Mouse (Mus musculus): ENCODE measurements around the gene Spint3.

The Spint3 gene

GRCm38 (mm10) chr2:164549963-164550894 is 23.0 kb downstream of the Spint3 start:
- peak; percentile 41 for DNase-seq (ENCODE audit: low read depth, low spot score)

- no peak for DNase-seq (ENCODE audit: low read depth, low spot score)
These were observed 23.9 kb downstream of the Spint3 start for GRCm38 (mm10) chr2:164549338-164549737.

- DNase-seq (ENCODE audit: low read depth, low spot score) = no peak
These were observed 28.7 kb downstream of the Spint3 start for GRCm38 (mm10) chr2:164544454-164545097.

GRCm38 (mm10) chr2:164543745-164544144 is 29.5 kb downstream of the Spint3 start:
- DNase-seq (ENCODE audit: low read depth, low spot score) = no peak

- DNase-seq (ENCODE audit: low read depth, low spot score) = no peak
These were observed 30.7 kb downstream of the Spint3 start for GRCm38 (mm10) chr2:164542598-164542997.

- no peak for DNase-seq (ENCODE audit: low read depth, low spot score)
These were observed 31.1 kb downstream of the Spint3 start for GRCm38 (mm10) chr2:164542132-164542531.

- no peak for DNase-seq (ENCODE audit: low read depth, low spot score)
These were observed 32.4 kb downstream of the Spint3 start for GRCm38 (mm10) chr2:164540652-164541427.

GRCm38 (mm10) chr2:164537003-164537402 is 36.3 kb downstream of the Spint3 start:
- no peak for DNase-seq (ENCODE audit: low read depth, low spot score)

- DNase-seq (ENCODE audit: low read depth, low spot score) = no peak
These were observed 38.9 kb downstream of the Spint3 start for GRCm38 (mm10) chr2:164534315-164534714.

- peak; percentile 40 for DNase-seq (ENCODE audit: low read depth, low spot score)
These were observed 42.1 kb downstream of the Spint3 start for GRCm38 (mm10) chr2:164531169-164531568.

- DNase-seq (ENCODE audit: low read depth, low spot score) = no peak
These were observed 44.7 kb downstream of the Spint3 start for GRCm38 (mm10) chr2:164528557-164528956.

- DNase-seq (ENCODE audit: low read depth, low spot score) = no peak
These were observed 49.9 kb downstream of the Spint3 start for GRCm38 (mm10) chr2:164523301-164523773.

GRCm38 (mm10) chr2:164522280-164522679 is 51.0 kb downstream of the Spint3 start:
- DNase-seq (ENCODE audit: low read depth, low spot score) = no peak

- no peak for DNase-seq (ENCODE audit: low read depth, low spot score)
These were observed 51.4 kb downstream of the Spint3 start for GRCm38 (mm10) chr2:164521841-164522240.

- peak; percentile 59 for DNase-seq (ENCODE audit: low read depth, low spot score)
These were observed 52.5 kb downstream of the Spint3 start for GRCm38 (mm10) chr2:164520782-164521181.

Data from retina, adult 2 months (tissue).